Mouse (Mus musculus) heart, embryonic 11.5 days (tissue): ENCODE data around the gene Lhpp. TPM values are rescaled to one million over a fixed set of nuclear protein-coding genes. Genes with fewer than 3 reads are reported as not detected.

Experiments used
- ATAC-seq: fragments of 200-750 bp; cut with Nextera tagmentation; replicated peaks from 2 replicates; pipeline ENCODE4 v1.8.0; 2017; ENCODE audit warnings: moderate library complexity; ENCODE audit not compliant: insufficient number of reproducible peaks, low FRiP score, low TSS enrichment
- H3K27ac ChIP-seq: fragments of 300-500 bp; sonication (generic); 2 replicates; pipeline ENCODE4 v1.5.1; 2014; ENCODE audit warnings: mild to moderate bottlenecking, low read depth, low read length
- H3K27me3 ChIP-seq: fragments of 300-500 bp; sonication (generic); 2 replicates; pipeline ENCODE4 v1.6.1; 2014; ENCODE audit warnings: mild to moderate bottlenecking, low read length, mixed read lengths; ENCODE audit not compliant: control insufficient read depth, insufficient read depth
- H3K36me3 ChIP-seq: fragments of 300-500 bp; sonication (generic); 2 replicates; pipeline ENCODE4 v1.6.1; 2014; ENCODE audit warnings: mild to moderate bottlenecking, low read length, moderate library complexity, mixed read lengths; ENCODE audit not compliant: control insufficient read depth, insufficient read depth
- H3K4me1 ChIP-seq: fragments of 300-500 bp; sonication (generic); 2 replicates; pipeline ENCODE4 v1.6.1; 2014; ENCODE audit warnings: low read length; ENCODE audit not compliant: control insufficient read depth, insufficient read depth
- H3K4me2 ChIP-seq: fragments of 300-500 bp; sonication (generic); 2 replicates; pipeline ENCODE4 v1.6.1; 2014; ENCODE audit warnings: mild to moderate bottlenecking, moderate library complexity
- H3K4me3 ChIP-seq: fragments of 300-500 bp; sonication (generic); 2 replicates; pipeline ENCODE4 v1.5.1; 2014; ENCODE audit warnings: low read depth, low read length
- H3K9ac ChIP-seq: fragments of 300-500 bp; sonication (generic); 2 replicates; pipeline ENCODE4 v1.6.1; 2014; ENCODE audit warnings: mild to moderate bottlenecking, low read depth, low read length, moderate library complexity
- H3K9me3 ChIP-seq: fragments of 300-500 bp; sonication (generic); replicated peaks from 2 replicates; pipeline ENCODE4 v1.6.1; 2016; ENCODE audit warnings: low read length; ENCODE audit not compliant: control insufficient read depth
- WGBS: fragments of 180-500 bp; shearing (Covaris S2); extraction: QIAGEN DNeasy Blood & Tissue Kit; methylation state at CpG from one replicate; pipeline ENCODE4 v1.1.7; 2014; ENCODE audit not compliant: insufficient replicate concordance; 5-methylcytosine and 5-hydroxymethylcytosine counted together
- polyA plus RNA-seq: library from polyadenylated mRNA; unstranded; fragments of >200 nt; fragmentation: Nextera tagmentation; extraction: Ambion mirVana; gene quantifications from 2 replicates; pipeline ENCODE4 v1.2.1, GENCODE M21; 2014

Gene Lhpp
- polyA plus RNA-seq, 1 experiment from 2014 or later: 21.9 TPM

- Histone ChIP-seq H3K27me3 (no peaks in the 10 kb centered on the region), H3K36me3 (no peaks in the 10 kb centered on the region), H3K4me1 (peaks cover 29% of the 10 kb centered on the region), H3K4me3 (no peak overlapping the region), H3K9ac (no peak overlapping the region), H3K9me3 (no peaks in the 10 kb centered on the region), H3K27ac (no peak overlapping the region), H3K4me2 (no peak overlapping the region)
- ATAC-seq: no peak
- WGBS: 69% methylated on average over 4 of the region's 4 CpGs
Observed at GRCm38 (mm10) chr7:132729093-132729831, 118.8 kb downstream of the Lhpp start.

GRCm38 (mm10) chr7:132730510-132730909 is 120.1 kb downstream of the Lhpp start:
- H3K27me3 ChIP-seq: no peaks in the 10 kb centered on the region
- peaks cover 32% of the 10 kb centered on the region for H3K4me1 ChIP-seq
- no peak overlapping the region for H3K4me2 ChIP-seq
- H3K9ac ChIP-seq: no peak overlapping the region
- no peak overlapping the region for H3K4me3 ChIP-seq
- no peak for ATAC-seq
- WGBS: 81% methylated on average over 7 of the region's 7 CpGs
- H3K27ac ChIP-seq: no peak overlapping the region
- H3K9me3 ChIP-seq: no peaks in the 10 kb centered on the region
- no peaks in the 10 kb centered on the region for H3K36me3 ChIP-seq

GRCm38 (mm10) chr7:132731558-132731957 is 121.1 kb downstream of the Lhpp start:
- Histone ChIP-seq H3K9ac (no peak overlapping the region), H3K4me3 (no peak overlapping the region), H3K27me3 (no peaks in the 10 kb centered on the region), H3K4me1 (peaks cover 40% of the 10 kb centered on the region), H3K36me3 (no peaks in the 10 kb centered on the region), H3K9me3 (no peaks in the 10 kb centered on the region), H3K4me2 (no peak overlapping the region), H3K27ac (no peak overlapping the region)
- ATAC-seq: no peak
- 82% methylated on average over 6 of the region's 6 CpGs for WGBS

GRCm38 (mm10) chr7:132732136-132732789 is 121.8 kb downstream of the Lhpp start:
- ATAC-seq: no peak
- WGBS: 76% methylated on average over 6 of the region's 6 CpGs
- no peaks in the 10 kb centered on the region for H3K36me3 ChIP-seq
- no peaks in the 10 kb centered on the region for H3K27me3 ChIP-seq
- peaks cover 44% of the 10 kb centered on the region for H3K4me1 ChIP-seq
- H3K4me2 ChIP-seq: no peak overlapping the region
- no peak overlapping the region for H3K27ac ChIP-seq
- H3K4me3 ChIP-seq: no peak overlapping the region
- H3K9me3 ChIP-seq: no peaks in the 10 kb centered on the region
- no peak overlapping the region for H3K9ac ChIP-seq

- Histone ChIP-seq H3K36me3 (no peaks in the 10 kb centered on the region), H3K4me2 (no peak overlapping the region), H3K27ac (no peak overlapping the region), H3K4me3 (no peak overlapping the region), H3K9ac (no peak overlapping the region), H3K9me3 (no peaks in the 10 kb centered on the region), H3K27me3 (no peaks in the 10 kb centered on the region), H3K4me1 (peaks cover 37% of the 10 kb centered on the region)
- 75% methylated on average over 6 of the region's 6 CpGs for WGBS
- ATAC-seq: no peak
Observed at GRCm38 (mm10) chr7:132733521-132733920, 123.1 kb downstream of the Lhpp start.

GRCm38 (mm10) chr7:132734222-132734621 is 123.8 kb downstream of the Lhpp start:
- peaks cover 31% of the 10 kb centered on the region for H3K4me1 ChIP-seq
- no peaks in the 10 kb centered on the region for H3K27me3 ChIP-seq
- H3K36me3 ChIP-seq: no peaks in the 10 kb centered on the region
- ATAC-seq: no peak
- WGBS: 78% methylated on average over 9 of the region's 9 CpGs
- no peak overlapping the region for H3K27ac ChIP-seq
- no peak overlapping the region for H3K4me3 ChIP-seq
- H3K4me2 ChIP-seq: no peak overlapping the region
- no peak overlapping the region for H3K9ac ChIP-seq
- no peaks in the 10 kb centered on the region for H3K9me3 ChIP-seq

GRCm38 (mm10) chr7:132735145-132735544 is 124.7 kb downstream of the Lhpp start:
- Histone ChIP-seq H3K4me2 (no peak overlapping the region), H3K9me3 (no peaks in the 10 kb centered on the region), H3K4me1 (peaks cover 39% of the 10 kb centered on the region), H3K4me3 (no peak overlapping the region), H3K36me3 (no peaks in the 10 kb centered on the region), H3K27ac (no peak overlapping the region), H3K27me3 (no peaks in the 10 kb centered on the region), H3K9ac (peak overlapping the region; percentile 8; the same call in 1 of the 2 replicates)
- ATAC-seq: no peak
- WGBS: 28% methylated on average over 5 of the region's 5 CpGs

GRCm38 (mm10) chr7:132736099-132736862 is 125.8 kb downstream of the Lhpp start:
- Histone ChIP-seq H3K36me3 (no peaks in the 10 kb centered on the region), H3K4me3 (no peak overlapping the region), H3K27ac (peak overlapping the region; percentile 47), H3K9me3 (no peaks in the 10 kb centered on the region), H3K4me2 (no peak overlapping the region), H3K27me3 (no peaks in the 10 kb centered on the region), H3K9ac (peak overlapping the region; percentile 8; the same call in 1 of the 2 replicates), H3K4me1 (peaks cover 41% of the 10 kb centered on the region)
- ATAC-seq: peak; percentile 61
- WGBS: 53% methylated on average over 17 of the region's 17 CpGs
